Mouse (Mus musculus) heart, postnatal 10 days (tissue): ENCODE measurements around the gene Ceacam15. TPM values are rescaled to one million over a fixed set of nuclear protein-coding genes. Genes with fewer than 3 reads are reported as not detected.

Experiments
- DNase-seq, 2 experiments: peaks; one replicate each; pipeline ENCODE4 v3.0.0; 2021
- intact Hi-C: fragments of 180-260 bp; cut with DNase I; formaldehyde crosslinking; loops from one replicate; pipeline ENCODE4 v1.15.1; 2025
- total RNA-seq, 2 experiments: library from RNA; stranded (reverse); gene quantifications; 2 replicates each; pipeline ENCODE4 v1.2.3; 2021

Ceacam15 gene
- total RNA-seq, 2 experiments from 2014 or later = 0.31 TPM; not detected in 1

DNA sequence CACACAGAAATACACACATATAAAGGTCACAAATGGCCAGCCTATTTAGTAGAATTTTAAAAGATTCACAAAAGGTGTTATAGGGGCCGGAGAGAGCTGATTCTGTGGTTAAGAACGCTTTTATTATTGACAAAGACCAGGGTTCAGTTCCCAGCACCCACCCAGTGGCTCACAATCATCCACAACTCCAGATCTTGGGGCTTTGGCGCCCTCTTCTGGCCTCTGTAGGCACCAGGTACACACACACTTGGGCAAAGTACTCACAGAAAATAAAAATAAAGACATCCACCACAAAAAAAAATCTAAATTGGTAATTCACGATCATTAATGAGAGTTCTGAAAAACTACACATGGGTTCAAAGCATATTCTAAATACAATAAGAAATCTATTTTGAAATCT lies 43.6 kb downstream of the Ceacam15 start:
- no peak for DNase-seq
- intact Hi-C loops = no loop called here

- intact Hi-C loops = no loop called here
- no peak for DNase-seq
These were observed 44.5 kb downstream of the Ceacam15 start for GRCm38 (mm10) chr7:16631025-16631424.

DNA sequence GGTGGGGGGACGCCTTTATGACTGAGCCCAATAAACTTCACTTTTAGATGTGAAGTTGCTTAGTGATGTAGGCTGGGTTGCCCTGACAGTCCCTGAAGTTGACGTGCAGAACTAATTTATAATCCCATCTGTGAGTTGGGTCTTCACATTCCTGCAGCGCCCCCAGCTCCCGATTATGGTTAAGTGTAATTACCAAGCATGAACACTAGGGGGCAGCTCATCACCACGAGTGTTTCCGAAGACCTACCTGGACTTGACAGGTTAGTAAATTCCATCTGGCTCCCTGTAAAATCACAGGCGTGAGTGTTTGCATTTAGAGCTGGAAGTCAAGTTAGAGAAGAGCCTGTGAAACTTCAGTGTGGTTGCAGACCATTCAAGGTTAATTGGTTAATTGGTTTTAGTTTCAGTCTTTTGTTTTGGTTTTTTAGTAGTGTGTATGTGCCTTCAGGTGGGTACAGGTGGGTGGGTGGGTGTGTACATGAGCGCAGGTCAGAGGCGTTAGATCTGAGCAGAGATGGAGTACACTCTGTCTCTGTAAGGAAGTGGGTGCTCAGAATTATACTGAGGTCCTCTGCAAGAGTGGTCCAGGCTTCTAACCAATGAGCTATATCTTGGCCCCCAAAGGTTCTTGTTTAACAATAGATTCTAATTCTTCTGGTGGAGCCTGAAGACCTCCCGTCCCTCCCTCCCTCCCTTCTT lies 45.8 kb downstream of the Ceacam15 start:
- intact Hi-C loops = loop anchor here (1.0 to 10.0 kb wide), 3 partner anchors 64 to 265 kb away; partner anchors contain the start of gene Gng8
- peak; percentile 53 to 73 for DNase-seq

GRCm38 (mm10) chr7:16628096-16628771 lies 47.3 kb downstream of the Ceacam15 start:
- intact Hi-C loops = loop anchor here (1.0 to 10.0 kb wide), 3 partner anchors 101 to 267 kb away; partner anchors contain the start of gene Gng8
- peak; percentile 72 to 86 for DNase-seq

DNA sequence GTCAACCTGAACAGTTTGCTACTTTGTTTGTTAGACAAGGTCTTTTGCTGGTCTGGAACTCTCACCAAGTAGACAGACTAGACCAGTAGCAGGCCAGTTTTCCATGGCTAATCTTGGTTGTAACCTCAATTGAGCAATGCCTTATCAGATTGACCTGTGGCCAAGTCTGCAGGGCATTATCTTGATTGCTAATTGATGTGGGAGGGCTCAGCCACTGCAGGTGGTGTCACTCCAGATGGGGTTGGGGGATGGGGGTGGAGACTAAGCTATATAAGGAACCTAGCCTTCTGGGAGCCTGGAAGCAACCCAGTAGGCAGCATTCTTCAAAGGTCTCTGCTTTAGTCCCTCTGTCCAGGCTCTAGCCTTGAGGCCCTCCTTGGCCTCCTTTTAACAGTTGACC lies 51.8 kb downstream of the Ceacam15 start:
- DNase-seq = no peak
- intact Hi-C loops = loop anchor here (10.0 kb wide), 1 partner anchor 271 kb away; the partner anchor contains the start of gene Gng8

DNA sequence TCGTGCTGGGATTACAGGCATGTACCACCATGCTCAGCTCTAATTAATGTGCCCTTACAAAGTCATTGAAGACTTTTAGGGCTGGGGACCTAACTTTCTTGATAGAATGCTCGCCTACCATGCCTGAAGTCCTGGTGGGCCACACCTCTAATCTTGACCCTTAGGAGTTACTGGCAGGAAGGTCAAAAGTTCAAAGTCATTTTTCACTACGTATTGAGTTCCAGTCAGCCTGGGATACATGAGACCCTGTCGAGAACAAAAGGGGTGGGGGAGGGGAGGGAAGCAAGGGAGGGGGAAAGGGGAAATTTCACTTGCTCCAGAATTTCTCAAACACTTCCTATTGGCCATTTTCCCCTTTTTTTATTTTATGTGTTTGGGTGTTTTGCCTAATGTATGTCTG lies 52.4 kb downstream of the Ceacam15 start:
- intact Hi-C loops = loop anchor here (10.0 kb wide), 1 partner anchor 272 kb away; the partner anchor contains the start of gene Gng8
- DNase-seq = no peak

Other genes starting within 250 kb of the Ceacam15 start
- gene Tmem160, start 222.9 kb downstream of the Ceacam15 start, total RNA-seq = 10 to 100 TPM; 78.0 to 87.1 TPM
- gene Npas1, start 198.0 kb downstream of the Ceacam15 start, total RNA-seq = not detected
- gene Arhgap35, start 60.7 kb downstream of the Ceacam15 start, total RNA-seq = 10 to 100 TPM; 52.5 to 62.2 TPM
- gene Ceacam9, start 46.2 kb upstream of the Ceacam15 start, total RNA-seq = not detected
- gene Ap2s1, start 62.7 kb upstream of the Ceacam15 start, total RNA-seq = 100 to 1,000 TPM; 118 TPM
- 10 to 100 TPM; 22.6 to 28.7 TPM for gene Slc1a5, start 105.6 kb upstream of the Ceacam15 start, total RNA-seq
- 10 to 100 TPM; 80.1 to 81.2 TPM for gene Strn4, start 140.2 kb upstream of the Ceacam15 start, total RNA-seq
- gene Fkrp, start 141.0 kb upstream of the Ceacam15 start, total RNA-seq = 10 to 100 TPM; 45.5 to 48.1 TPM
- 10 to 100 TPM; 27.8 to 31.9 TPM for gene Prkd2, start 167.2 kb upstream of the Ceacam15 start, total RNA-seq
- 10 to 100 TPM; 28.2 to 32.7 TPM for gene Dact3, start 199.6 kb upstream of the Ceacam15 start, total RNA-seq
- 1 to 10 TPM in 1 of 2 experiments, under 1 TPM in 1; 0.82 to 1.4 TPM for gene Gng8, start 216.1 kb upstream of the Ceacam15 start, total RNA-seq
- 1 to 10 TPM; 2.6 to 2.8 TPM for gene Ptgir, start 230.8 kb upstream of the Ceacam15 start, total RNA-seq
- 100 to 1,000 TPM; 252 to 262 TPM for gene Calm3, start 248.4 kb upstream of the Ceacam15 start, total RNA-seq